Mouse (Mus musculus) kidney, adult 2 months (tissue): ENCODE results near the gene Pfdn6.

ENCODE experiments used
- CTCF ChIP-seq: fragments of 200-500 bp; conservative IDR thresholded peaks from 2 replicates; pipeline ENCODE4 v1.5.1; 2011; ENCODE audit warnings: low read depth, mild to moderate bottlenecking, control low read depth, low read length, moderate library complexity, mixed read lengths; ENCODE audit not compliant: insufficient read depth, insufficient read length
- POLR2A ChIP-seq: fragments of 200-500 bp; IDR thresholded peaks from one replicate; pipeline ENCODE4 v1.6.1; 2011; ENCODE audit warnings: low read depth, low read length, control low read depth

DNA sequence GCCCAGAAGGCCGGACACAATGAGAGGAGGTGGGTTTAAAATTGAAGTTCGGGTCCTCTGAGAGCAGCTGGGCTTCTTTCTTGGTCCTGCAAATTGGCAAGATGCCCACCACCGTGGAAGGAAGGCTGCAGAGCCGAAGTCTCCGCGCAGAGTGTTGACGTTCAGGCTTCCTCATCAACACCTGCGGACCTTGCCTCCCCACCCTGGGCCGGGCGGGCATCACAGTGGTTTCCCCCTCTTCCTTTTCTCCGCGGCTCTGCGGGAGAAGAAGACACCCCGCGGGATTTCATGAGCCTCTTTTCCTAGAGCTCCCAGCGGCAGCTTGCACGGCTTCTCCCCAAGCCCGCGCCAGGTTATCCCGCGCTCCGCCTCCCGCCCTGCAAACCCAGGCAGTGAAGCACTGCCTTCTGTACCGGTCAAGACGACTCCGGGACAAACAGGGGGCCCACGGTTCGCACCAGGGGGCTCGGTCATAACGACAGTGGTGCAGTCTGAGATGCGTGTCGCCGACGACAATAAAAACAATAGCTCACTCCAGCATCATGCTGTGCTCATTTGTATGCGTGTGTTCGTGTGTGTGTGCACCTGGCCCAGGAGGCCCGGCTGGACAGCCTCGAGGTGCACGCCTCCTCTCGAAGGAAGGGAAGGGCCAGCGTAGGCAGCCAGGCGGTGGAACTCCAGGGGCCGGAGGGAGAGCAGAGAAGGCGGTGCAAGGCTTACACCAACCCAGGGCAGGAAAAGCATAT is 31.6 kb downstream of the Pfdn6 start:
- TF ChIP-seq CTCF: no peak
- TF ChIP-seq POLR2A: no peak
